Mouse (Mus musculus) heart, postnatal 0 days (tissue): ENCODE measurements around the gene Il12rb1.

Experiments used
- CTCF ChIP-seq: IDR thresholded peaks from 2 replicates; pipeline ENCODE4 v1.5.1; 2016; ENCODE audit warnings: antibody characterized with exemption, control low read depth, low read depth
- EP300 ChIP-seq: IDR thresholded peaks from 2 replicates; pipeline ENCODE4 v1.6.1; 2016; ENCODE audit warnings: antibody characterized with exemption, low read depth

GRCm38 (mm10) chr8:70798281-70798680, 10.0 kb upstream of the Il12rb1 start:
- no peak for TF ChIP-seq EP300
- no peak for TF ChIP-seq CTCF
